Comparison of ENCODE assay signal across 8 mouse cellular contexts in genomic region chr10:58405285-58405948, GRCm38 (mm10). TPM values are rescaled to one million over a fixed set of nuclear protein-coding genes. Genes with fewer than 3 reads are reported as not detected.
DNase-seq lines count a peak whose midpoint lies in the region; ATAC-seq lines count a peak whose summit lies in the region.

No protein-coding gene starts in this region.

- no peaks in the 10 kb centered on the region for H3K9me3 ChIP-seq in lung, embryonic 15.5 days
- H3K9me3 ChIP-seq in liver, embryonic 13.5 days (replicated peaks), result no peaks in the 10 kb centered on the region
- no peaks in the 10 kb centered on the region for H3K9me3 ChIP-seq in stomach, embryonic 15.5 days

- 50% methylated on average over 4 of the region's 4 CpGs for WGBS in lung, embryonic 15.5 days
- 26% methylated on average over 4 of the region's 4 CpGs for WGBS in liver, embryonic 13.5 days (ENCODE audit: insufficient replicate concordance)
- 62% methylated on average over 4 of the region's 4 CpGs for WGBS in stomach, embryonic 15.5 days

- H3K4me2 ChIP-seq in lung, embryonic 15.5 days, result no peak overlapping the region; the same call in 1 of the 2 replicates
- 0 out of 2 replicates have a peak overlapping the region, but pooled peaks have one; percentile 1 for H3K4me2 ChIP-seq in liver, embryonic 13.5 days
- H3K4me2 ChIP-seq in stomach, embryonic 15.5 days, result no peak overlapping the region

- peak overlapping the region; percentile 86 for H3K27ac ChIP-seq in lung, embryonic 15.5 days
- peak overlapping the region; percentile 72 for H3K27ac ChIP-seq in liver, embryonic 13.5 days
- peak overlapping the region; percentile 62; the same call in 1 of the 2 replicates for H3K27ac ChIP-seq in stomach, embryonic 15.5 days

- H3K4me1 ChIP-seq in lung, embryonic 15.5 days, result peaks cover 15% of the 10 kb centered on the region
- H3K4me1 ChIP-seq in liver, embryonic 13.5 days (replicated peaks), result peaks cover 46% of the 10 kb centered on the region
- H3K4me1 ChIP-seq in stomach, embryonic 15.5 days, result no peaks in the 10 kb centered on the region

- DNase-seq in heart, adult 11 months, result peak; percentile 86
- DNase-seq in heart, postnatal 4 days, result no peak
- DNase-seq in lung, postnatal 14 days, result no peak
- DNase-seq in liver, embryonic 13.5 days, result no peak
- no peak for DNase-seq in B cell, adult 2 months
- no peak for DNase-seq in thymus, adult 18-20 months

- no peaks in the 10 kb centered on the region for H3K27me3 ChIP-seq in lung, embryonic 15.5 days
- H3K27me3 ChIP-seq in liver, embryonic 13.5 days, result no peaks in the 10 kb centered on the region
- no peaks in the 10 kb centered on the region for H3K27me3 ChIP-seq in stomach, embryonic 15.5 days (replicated peaks)

- peak; percentile 82 for ATAC-seq in lung, embryonic 15.5 days (ENCODE audit: borderline replicate concordance, extremely low read depth, low FRiP score, low TSS enrichment)
- peak; percentile 61 for ATAC-seq in liver, embryonic 13.5 days (ENCODE audit: low read depth)
- peak; percentile 43; the same call in 1 of the 2 replicates for ATAC-seq in stomach, embryonic 15.5 days (ENCODE audit: insufficient read depth, low FRiP score, low read depth)

- no peak overlapping the region for H3K4me3 ChIP-seq in lung, embryonic 15.5 days
- no peak overlapping the region for H3K4me3 ChIP-seq in liver, embryonic 13.5 days (replicated peaks)
- no peak overlapping the region for H3K4me3 ChIP-seq in stomach, embryonic 15.5 days (replicated peaks)

- H3K9ac ChIP-seq in lung, embryonic 15.5 days, result no peak overlapping the region
- no peak overlapping the region for H3K9ac ChIP-seq in liver, embryonic 13.5 days
- no peak overlapping the region for H3K9ac ChIP-seq in stomach, embryonic 15.5 days

- H3K36me3 ChIP-seq in lung, embryonic 15.5 days, result peaks cover 57% of the 10 kb centered on the region
- H3K36me3 ChIP-seq in liver, embryonic 13.5 days, result peaks cover 86% of the 10 kb centered on the region
- H3K36me3 ChIP-seq in stomach, embryonic 15.5 days, result peaks cover 21% of the 10 kb centered on the region; the same call in 1 of the 2 replicates

RNA-seq across cellular contexts. Expression of gene Ranbp2, which starts 41.3 kb away (rescaled TPM):
- 10 to 100 TPM; 67.4 to 67.5 TPM for total RNA-seq in heart, postnatal 4 days (2021)
- 26.5 and 27.9 TPM in 2 replicates for polyA plus RNA-seq in lung, embryonic 15.5 days (2015; fragmentation: Nextera tagmentation; extraction: Ambion mirVana)
- polyA plus RNA-seq in liver, embryonic 13.5 days (2015; fragmentation: Nextera tagmentation; extraction: Ambion mirVana), result 20.4 and 27.8 TPM in 2 replicates
- 23.2 and 24.4 TPM in 2 replicates for polyA plus RNA-seq in stomach, embryonic 15.5 days (2015; fragmentation: Nextera tagmentation; extraction: Ambion mirVana)
